Comparison of ENCODE assay signal across 9 mouse cellular contexts in genomic region chr16:4876033-4876680, GRCm38 (mm10). TPM values are rescaled to one million over a fixed set of nuclear protein-coding genes. Genes with fewer than 3 reads are reported as not detected.
DNase-seq lines count a peak whose midpoint lies in the region; ATAC-seq lines count a peak whose summit lies in the region.
"Had no signal": no experiment of that assay in that cellular context is flagged by ENCODE, and none has a peak within 500 bp of the region (broad histone marks: within the 10 kb centered on the region; RNA-seq: fewer than 3 reads in every experiment).

No protein-coding gene starts in this region.

- ATAC-seq in hindbrain, embryonic 12.5 days (ENCODE audit: low FRiP score) = no peak
- ATAC-seq in hindbrain, embryonic 11.5 days (ENCODE audit: low FRiP score) = no peak
- no peak for ATAC-seq in heart, embryonic 11.5 days (replicated peaks; ENCODE audit: insufficient number of reproducible peaks, low FRiP score, low TSS enrichment)
- no peak for ATAC-seq in intestine, embryonic 15.5 days

- peaks cover 27% of the 10 kb centered on the region for H3K4me1 ChIP-seq in hindbrain, embryonic 12.5 days
- peaks cover 8% of the 10 kb centered on the region; the same call in 1 of the 2 replicates for H3K4me1 ChIP-seq in hindbrain, embryonic 11.5 days (replicated peaks; ENCODE audit: control insufficient read depth, insufficient read depth, low read length)
- H3K4me1 ChIP-seq in heart, embryonic 11.5 days (ENCODE audit: control insufficient read depth, insufficient read depth, low read length) = peaks cover 27% of the 10 kb centered on the region
- peaks cover 37% of the 10 kb centered on the region for H3K4me1 ChIP-seq in intestine, embryonic 15.5 days (replicated peaks)

- no peak overlapping the region for H3K4me3 ChIP-seq in hindbrain, embryonic 12.5 days
- no peak overlapping the region for H3K4me3 ChIP-seq in hindbrain, embryonic 11.5 days (ENCODE audit: low read depth, low read length)
- no peak overlapping the region for H3K4me3 ChIP-seq in heart, embryonic 11.5 days (ENCODE audit: low read depth, low read length)
- no peak overlapping the region for H3K4me3 ChIP-seq in intestine, embryonic 15.5 days (replicated peaks)
- H3K4me3 ChIP-seq: erythroblast, embryonic 14.5 days had no signal

- no peaks in the 10 kb centered on the region for H3K27me3 ChIP-seq in hindbrain, embryonic 12.5 days
- H3K27me3 ChIP-seq in hindbrain, embryonic 11.5 days (ENCODE audit: control insufficient read depth, insufficient read depth, low read length) = no peaks in the 10 kb centered on the region
- no peaks in the 10 kb centered on the region for H3K27me3 ChIP-seq in heart, embryonic 11.5 days (ENCODE audit: control insufficient read depth, insufficient read depth, low read length)
- no peaks in the 10 kb centered on the region for H3K27me3 ChIP-seq in intestine, embryonic 15.5 days (replicated peaks)

- no peaks in the 10 kb centered on the region for H3K9me3 ChIP-seq in hindbrain, embryonic 12.5 days (replicated peaks)
- H3K9me3 ChIP-seq in hindbrain, embryonic 11.5 days (ENCODE audit: control insufficient read depth, low read length) = no peaks in the 10 kb centered on the region
- H3K9me3 ChIP-seq in heart, embryonic 11.5 days (replicated peaks; ENCODE audit: control insufficient read depth, low read length) = no peaks in the 10 kb centered on the region
- no peaks in the 10 kb centered on the region for H3K9me3 ChIP-seq in intestine, embryonic 15.5 days

- DNase-seq in hindbrain, embryonic 11.5 days (ENCODE audit: low spot score) = no peak
- peak; percentile 72 for DNase-seq in adrenal gland, adult 2 months
- DNase-seq in left cerebral cortex, adult 11 months (ENCODE audit: low spot score) = peak; percentile 55
- peak; percentile 77 for DNase-seq in lung, postnatal 14 days
- DNase-seq in urinary bladder, postnatal 4 days (ENCODE audit: low spot score in 2 of 2) = peak; percentile 63 to 81

- H3K36me3 ChIP-seq in hindbrain, embryonic 12.5 days = peaks cover 22% of the 10 kb centered on the region
- H3K36me3 ChIP-seq in hindbrain, embryonic 11.5 days (ENCODE audit: control insufficient read depth, insufficient read depth, low read length) = no peaks in the 10 kb centered on the region
- peaks cover 11% of the 10 kb centered on the region for H3K36me3 ChIP-seq in heart, embryonic 11.5 days (ENCODE audit: control insufficient read depth, insufficient read depth, low read length)
- H3K36me3 ChIP-seq in intestine, embryonic 15.5 days = peaks cover 18% of the 10 kb centered on the region; the same call in 1 of the 2 replicates

- 79% methylated on average over 8 of the region's 8 CpGs for WGBS in hindbrain, embryonic 12.5 days
- 91% methylated on average over 8 of the region's 8 CpGs for WGBS in hindbrain, embryonic 11.5 days
- WGBS in heart, embryonic 11.5 days (ENCODE audit: insufficient replicate concordance) = 76% methylated on average over 8 of the region's 8 CpGs
- WGBS in intestine, embryonic 15.5 days = 70% methylated on average over 8 of the region's 8 CpGs

- no peak overlapping the region for H3K9ac ChIP-seq in hindbrain, embryonic 12.5 days
- H3K9ac ChIP-seq in hindbrain, embryonic 11.5 days (ENCODE audit: low read depth, low read length) = no peak overlapping the region
- peak overlapping the region; percentile 39; the same call in 1 of the 2 replicates for H3K9ac ChIP-seq in heart, embryonic 11.5 days (ENCODE audit: low read depth, low read length)
- no peak overlapping the region for H3K9ac ChIP-seq in intestine, embryonic 15.5 days

- no peak overlapping the region for H3K4me2 ChIP-seq in hindbrain, embryonic 12.5 days (replicated peaks)
- no peak overlapping the region for H3K4me2 ChIP-seq in hindbrain, embryonic 11.5 days (replicated peaks; ENCODE audit: low read depth, low read length)
- peak overlapping the region; percentile 3; the same call in 1 of the 2 replicates for H3K4me2 ChIP-seq in heart, embryonic 11.5 days
- H3K4me2 ChIP-seq in intestine, embryonic 15.5 days (replicated peaks) = no peak overlapping the region

- H3K27ac ChIP-seq in hindbrain, embryonic 12.5 days = peak overlapping the region; percentile 9; the same call in 1 of the 2 replicates
- H3K27ac ChIP-seq in hindbrain, embryonic 11.5 days (ENCODE audit: low read depth, low read length) = no peak overlapping the region
- H3K27ac ChIP-seq in heart, embryonic 11.5 days (ENCODE audit: low read depth, low read length) = 0 out of 2 replicates have a peak overlapping the region, but pooled peaks have one; percentile 6
- no peak overlapping the region for H3K27ac ChIP-seq in intestine, embryonic 15.5 days

RNA-seq across cellular contexts. Expression of gene Ubald1, which starts 4.0 kb away (rescaled TPM):
- polyA plus RNA-seq in hindbrain, embryonic 12.5 days (2016; fragmentation: Nextera tagmentation; extraction: Ambion mirVana) = 38.8 and 40.6 TPM in 2 replicates
- polyA plus RNA-seq in hindbrain, embryonic 11.5 days (2014; fragmentation: Nextera tagmentation; extraction: Ambion mirVana) = 26.1 and 28.9 TPM in 2 replicates
- 10 to 100 TPM; 32.8 to 37.8 TPM for total RNA-seq in adrenal gland, adult 2 months (2021)
- polyA plus RNA-seq in adrenal gland, adult 2 months (2012; rRNA removed) = 59.7 and 68.0 TPM in 2 replicates
- 27.4 and 28.8 TPM in 2 replicates for polyA plus RNA-seq in heart, embryonic 11.5 days (2014; fragmentation: Nextera tagmentation; extraction: Ambion mirVana)
- polyA plus RNA-seq in intestine, embryonic 15.5 days (2015; fragmentation: Nextera tagmentation; extraction: Ambion mirVana) = 34.0 and 36.1 TPM in 2 replicates

RNA-seq across cellular contexts. Expression of gene Mgrn1, which starts 9.9 kb away (rescaled TPM):
- 91.1 and 94.0 TPM in 2 replicates for polyA plus RNA-seq in hindbrain, embryonic 12.5 days (2016; fragmentation: Nextera tagmentation; extraction: Ambion mirVana)
- 61.3 and 68.8 TPM in 2 replicates for polyA plus RNA-seq in hindbrain, embryonic 11.5 days (2014; fragmentation: Nextera tagmentation; extraction: Ambion mirVana)
- 10 to 100 TPM; 79.3 to 87.4 TPM for total RNA-seq in adrenal gland, adult 2 months (2021)
- 134 and 157 TPM in 2 replicates for polyA plus RNA-seq in adrenal gland, adult 2 months (2012; rRNA removed)
- 96.8 and 112 TPM in 2 replicates for polyA plus RNA-seq in heart, embryonic 11.5 days (2014; fragmentation: Nextera tagmentation; extraction: Ambion mirVana)
- polyA plus RNA-seq in intestine, embryonic 15.5 days (2015; fragmentation: Nextera tagmentation; extraction: Ambion mirVana) = 71.2 and 77.9 TPM in 2 replicates

RNA-seq across cellular contexts. Expression of gene 4930562C15Rik, which starts 40.9 kb away (rescaled TPM):
- 0.53 and 0.63 TPM in 2 replicates for polyA plus RNA-seq in hindbrain, embryonic 12.5 days (2016; fragmentation: Nextera tagmentation; extraction: Ambion mirVana)
- 0.11 and 0.17 TPM in 2 replicates for polyA plus RNA-seq in hindbrain, embryonic 11.5 days (2014; fragmentation: Nextera tagmentation; extraction: Ambion mirVana)
- not detected for total RNA-seq in adrenal gland, adult 2 months (2021)
- not detected in 2 replicates for polyA plus RNA-seq in adrenal gland, adult 2 months (2012; rRNA removed)
- 0.25 and 0.79 TPM in 2 replicates for polyA plus RNA-seq in heart, embryonic 11.5 days (2014; fragmentation: Nextera tagmentation; extraction: Ambion mirVana)
- 0.23 TPM in 2 replicates for polyA plus RNA-seq in intestine, embryonic 15.5 days (2015; fragmentation: Nextera tagmentation; extraction: Ambion mirVana)
- polyA plus RNA-seq: erythroblast, embryonic 14.5 days had no signal

Comparison
In these comparisons a context has a peak if more than half of its experiments do, and no peak if none do; other contexts are left out.
1. H3K27ac ChIP-seq: peak in hindbrain, embryonic 12.5 days (single experiment) and heart, embryonic 11.5 days (single experiment); none in hindbrain, embryonic 11.5 days (single experiment) and intestine, embryonic 15.5 days (single experiment).